Mouse (Mus musculus) olfactory bulb, adult 2 months (tissue): ENCODE results near the gene Adal.

ENCODE experiments used
- CTCF ChIP-seq: fragments of 200-500 bp; IDR thresholded peaks from 2 replicates; pipeline ENCODE4 v1.5.1; 2012; ENCODE audit warnings: low read depth, mild to moderate bottlenecking, low read length, moderate library complexity; ENCODE audit not compliant: insufficient read depth
- POLR2A ChIP-seq: fragments of 200-500 bp; IDR thresholded peaks from 2 replicates; pipeline ENCODE4 v1.6.1; 2012; ENCODE audit warnings: mild to moderate bottlenecking, low read depth, low read length, moderate library complexity; ENCODE audit not compliant: insufficient read depth

DNA sequence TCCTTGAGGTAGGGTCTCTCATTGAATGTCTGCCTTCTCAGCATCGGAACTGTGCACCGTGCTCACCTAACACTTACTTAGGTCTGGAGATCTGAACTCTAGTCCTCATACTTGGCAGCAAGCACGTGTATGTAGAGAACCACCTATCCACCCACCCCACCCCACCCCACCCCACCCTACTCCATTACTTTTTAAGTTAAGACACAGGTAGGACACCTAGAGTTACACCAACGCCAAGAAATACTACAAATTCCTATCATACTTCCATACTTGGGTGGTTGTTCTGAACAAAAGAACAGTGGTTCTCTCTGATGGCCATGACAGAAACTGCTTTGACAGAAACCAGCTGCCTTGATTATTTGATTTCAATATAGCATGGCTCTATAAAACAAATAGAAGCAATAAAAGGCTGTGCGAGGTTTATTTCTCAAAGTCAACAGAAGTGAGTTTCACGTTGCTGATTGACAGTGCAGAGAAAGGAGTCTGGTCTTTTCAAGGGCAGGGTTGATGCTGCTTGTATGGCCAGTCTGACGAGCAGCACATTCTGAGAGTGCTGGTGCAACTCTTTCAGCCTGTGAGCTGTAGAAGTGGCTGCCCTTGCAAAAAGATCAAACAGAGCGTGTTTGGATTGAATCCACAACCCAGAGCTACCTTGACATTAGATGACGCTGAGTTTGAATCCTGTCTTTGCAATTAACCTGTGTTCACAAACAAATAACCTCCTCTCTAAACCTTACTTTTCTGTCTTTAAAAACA lies 11.2 kb upstream of the Adal start:
- no peak for TF ChIP-seq CTCF
- no peak for TF ChIP-seq POLR2A
